Mouse (Mus musculus) megakaryocyte, adult 5-6 weeks (primary cell): ENCODE results near the gene Olfr136. TPM values are rescaled to one million over a fixed set of nuclear protein-coding genes. Genes with fewer than 3 reads are reported as not detected.

Experiments
- ATAC-seq: 2 replicates; pipeline ENCODE4 v1.8.0; 2016; ENCODE audit warnings: mild to moderate bottlenecking, inconsistent platforms; ENCODE audit not compliant: poor library complexity, severe bottlenecking
- total RNA-seq, 2 experiments: library from RNA; stranded (forward) in 1 of 2; stranded (reverse) in 1 of 2; fragments of 153-499, 151-499 nt in 1 of 2; fragments of 221-1000, 200-1000 nt in 1 of 2; gene quantifications; 2 replicates each; pipeline versions ENCODE4 v1.2.3 to v1.2.4; 2015 to 2017

Olfr136 gene
- total RNA-seq (2015) (not detected in 2 replicates), total RNA-seq (2017) (not detected in 2 replicates)

DNA sequence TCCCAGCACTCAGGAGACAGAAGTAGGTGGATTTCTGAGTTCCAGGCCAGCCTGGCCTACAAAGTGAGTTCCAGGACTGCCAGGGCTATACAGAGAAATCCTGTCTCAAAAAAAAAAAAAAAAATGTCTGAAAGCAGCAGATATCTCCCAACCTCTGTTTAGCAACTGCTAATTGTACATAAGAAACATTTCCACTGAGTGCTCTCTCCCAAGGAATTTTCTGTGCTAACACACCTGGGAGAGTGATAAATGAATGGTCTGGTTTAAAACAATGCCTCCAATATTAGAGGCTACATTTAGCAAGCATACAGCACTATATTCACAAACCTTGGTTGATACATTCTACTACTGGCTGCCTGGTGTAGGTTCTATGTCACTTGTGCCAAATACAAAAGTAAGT is at the start of gene Olfr136:
Olfr136 (plus strand) TSS at position 301 of the 400 bp plus-strand sequence.
- no peak for ATAC-seq

DNA sequence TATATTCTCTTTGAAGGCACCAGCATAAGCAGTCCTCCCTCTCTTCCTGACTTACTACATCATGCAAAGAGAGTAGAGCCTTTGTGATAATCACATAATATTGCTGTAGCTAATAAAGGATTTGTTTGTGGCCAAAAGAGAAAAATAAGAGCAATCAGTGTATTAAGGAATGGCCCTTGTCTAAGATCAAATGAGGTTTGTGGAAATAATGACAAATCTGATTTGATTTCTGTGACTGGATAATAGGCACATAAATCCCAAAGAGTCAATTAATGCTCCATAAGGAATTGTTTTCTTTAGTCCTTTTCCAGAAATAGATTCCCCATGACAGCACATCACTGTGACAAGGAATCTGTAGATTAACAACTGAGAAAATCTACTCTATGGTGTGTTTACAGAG is 22.2 kb upstream of the Olfr136 start, which contains the start of gene Olfr137:
Olfr137 (minus strand) TSS at position 101 of the 400 bp plus-strand sequence.
- no peak for ATAC-seq

Other genes with a start within 250 kb of the Olfr136 start
- not detected in 2 replicates for gene Olfr131, start 241.1 kb upstream of the Olfr136 start, total RNA-seq (2015)
- gene Olfr131, start 241.1 kb upstream of the Olfr136 start, total RNA-seq (2017): not detected in 2 replicates
- not detected in 2 replicates for gene Olfr132, start 195.3 kb upstream of the Olfr136 start, total RNA-seq (2015)
- gene Olfr132, start 195.3 kb upstream of the Olfr136 start, total RNA-seq (2017): not detected in 2 replicates
- gene Olfr133, start 184.6 kb upstream of the Olfr136 start, total RNA-seq (2015): not detected in 2 replicates
- not detected in 2 replicates for gene Olfr133, start 184.6 kb upstream of the Olfr136 start, total RNA-seq (2017)
- not detected in 2 replicates for gene Olfr134, start 158.4 kb upstream of the Olfr136 start, total RNA-seq (2015)
- gene Olfr134, start 158.4 kb upstream of the Olfr136 start, total RNA-seq (2017): not detected in 2 replicates
- not detected in 2 replicates for gene Olfr135, start 125.5 kb upstream of the Olfr136 start, total RNA-seq (2015)
- gene Olfr135, start 125.5 kb upstream of the Olfr136 start, total RNA-seq (2017): not detected in 2 replicates
- gene Olfr138, start 68.8 kb upstream of the Olfr136 start, total RNA-seq (2015): not detected in 2 replicates
- gene Olfr138, start 68.8 kb upstream of the Olfr136 start, total RNA-seq (2017): not detected in 2 replicates
- gene Olfr137, start 22.3 kb upstream of the Olfr136 start, total RNA-seq (2015): not detected in 2 replicates
- gene Olfr137, start 22.3 kb upstream of the Olfr136 start, total RNA-seq (2017): not detected in 2 replicates
- not detected in 2 replicates for gene Esp36, start 90.4 kb downstream of the Olfr136 start, total RNA-seq (2015)
- gene Esp36, start 90.4 kb downstream of the Olfr136 start, total RNA-seq (2017): not detected in 2 replicates
- gene Esp34, start 224.4 kb downstream of the Olfr136 start, total RNA-seq (2015): not detected in 2 replicates
- not detected in 2 replicates for gene Esp34, start 224.4 kb downstream of the Olfr136 start, total RNA-seq (2017)